Mouse (Mus musculus) embryonic facial prominence, embryonic 14.5 days (tissue): ENCODE results near the gene Sult6b2. TPM values are rescaled to one million over a fixed set of nuclear protein-coding genes. Genes with fewer than 3 reads are reported as not detected.

Experiments
- ATAC-seq: fragments of 200-750 bp; cut with Nextera tagmentation; 2 replicates; pipeline ENCODE4 v1.8.0; 2017; ENCODE audit warnings: low read depth, moderate number of reproducible peaks, moderate TSS enrichment
- DNase-seq: peaks from one replicate; pipeline ENCODE4 v3.0.0-alpha.2; 2015; ENCODE audit warnings: low spot score
- H3K27ac ChIP-seq: fragments of 300-500 bp; sonication (generic); replicated peaks from 2 replicates; pipeline ENCODE4 v1.5.1; 2014; ENCODE audit warnings: low read depth, mild to moderate bottlenecking, low read length, moderate library complexity
- H3K27me3 ChIP-seq: fragments of 300-500 bp; sonication (generic); replicated peaks from 2 replicates; pipeline ENCODE4 v1.6.1; 2014; ENCODE audit warnings: low read length; ENCODE audit not compliant: control insufficient read depth, insufficient read depth
- H3K36me3 ChIP-seq: fragments of 300-500 bp; sonication (generic); 2 replicates; pipeline ENCODE4 v1.6.1; 2014; ENCODE audit warnings: low read length, mixed read lengths; ENCODE audit not compliant: control insufficient read depth, insufficient read depth
- H3K4me1 ChIP-seq: fragments of 300-500 bp; sonication (generic); 2 replicates; pipeline ENCODE4 v1.6.1; 2014; ENCODE audit warnings: antibody characterized with exemption, low read length; ENCODE audit not compliant: control insufficient read depth, insufficient read depth
- H3K4me2 ChIP-seq: fragments of 300-500 bp; sonication (generic); 2 replicates; pipeline ENCODE4 v1.6.1; 2014; ENCODE audit warnings: low read depth, mild to moderate bottlenecking, low read length, moderate library complexity, mixed read lengths
- H3K4me3 ChIP-seq: fragments of 300-500 bp; sonication (generic); 2 replicates; pipeline ENCODE4 v1.5.1; 2014; ENCODE audit warnings: low read depth, mild to moderate bottlenecking, low read length
- H3K9ac ChIP-seq: fragments of 300-500 bp; sonication (generic); 2 replicates; pipeline ENCODE4 v1.6.1; 2014; ENCODE audit warnings: low read depth, mild to moderate bottlenecking, low read length, moderate library complexity, mixed read lengths
- H3K9me3 ChIP-seq: fragments of 300-500 bp; sonication (generic); 2 replicates; pipeline ENCODE4 v1.6.1; 2016; ENCODE audit warnings: low read length; ENCODE audit not compliant: control insufficient read depth
- WGBS: fragments of 180-500 bp; shearing (Covaris S2); extraction: QIAGEN DNeasy Blood & Tissue Kit; methylation state at CpG from one replicate; pipeline ENCODE4 v1.1.7; 2014; 5-methylcytosine and 5-hydroxymethylcytosine counted together
- polyA plus RNA-seq: library from polyadenylated mRNA; unstranded; fragments of >200 nt; fragmentation: Nextera tagmentation; extraction: Ambion mirVana; gene quantifications from 2 replicates; pipeline ENCODE4 v1.2.1, GENCODE M21; 2014

The Sult6b2 gene
- polyA plus RNA-seq: not detected in 2 replicates

DNA sequence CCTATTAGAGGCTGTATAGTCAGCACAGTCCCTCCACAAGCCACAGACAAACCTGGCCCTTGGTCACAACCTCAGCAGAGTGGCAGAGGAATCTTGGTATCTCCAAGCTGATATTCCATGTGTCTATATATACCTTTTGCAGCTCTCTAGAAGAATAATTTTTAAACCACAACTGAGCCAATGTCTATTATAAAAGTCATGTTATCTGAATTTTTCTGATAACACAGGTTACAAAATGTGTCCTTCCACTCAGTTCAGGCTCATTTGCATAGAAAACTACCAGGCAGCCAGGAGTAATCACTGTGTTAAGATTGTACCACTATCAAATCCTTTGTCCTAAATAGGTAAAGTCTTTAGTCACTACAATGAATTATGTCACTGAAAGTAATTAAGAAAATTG is at the start of gene Sult6b2:
Gene Sult6b2 (minus strand): TSS at position 101 of the 400 bp plus-strand sequence.
- H3K4me2 ChIP-seq: no peak within 1 kb of the TSS
- H3K4me3 ChIP-seq: no peak within 1 kb of the TSS
- H3K4me1 ChIP-seq: peaks cover 10% of the 10 kb centered on the region
- ATAC-seq (no peak), DNase-seq (no peak)
- no peaks in the 10 kb centered on the region for H3K9me3 ChIP-seq
- no peaks in the 10 kb centered on the region for H3K27me3 ChIP-seq
- no peaks in the 10 kb centered on the region for H3K36me3 ChIP-seq
- no peak within 1 kb of the TSS for H3K27ac ChIP-seq
- H3K9ac ChIP-seq: no peak within 1 kb of the TSS

- H3K9me3 ChIP-seq: no peaks in the 10 kb centered on the region
- no peak overlapping the region for H3K27ac ChIP-seq
- no peaks in the 10 kb centered on the region for H3K36me3 ChIP-seq
- DNase-seq (no peak), ATAC-seq (no peak)
- no peak overlapping the region for H3K9ac ChIP-seq
- no peaks in the 10 kb centered on the region for H3K27me3 ChIP-seq
- peaks cover 2% of the 10 kb centered on the region; the same call in 1 of the 2 replicates for H3K4me1 ChIP-seq
- WGBS: 75% methylated on average over 6 of the region's 6 CpGs
- no peak overlapping the region for H3K4me2 ChIP-seq
- H3K4me3 ChIP-seq: no peak overlapping the region
Observed at GRCm38 (mm10) chr6:142852419-142853377, 48.4 kb upstream of the Sult6b2 start.

GRCm38 (mm10) chr6:142850436-142850835 is 46.1 kb upstream of the Sult6b2 start:
- Histone ChIP-seq H3K4me3 (no peak overlapping the region), H3K9ac (no peak overlapping the region), H3K36me3 (no peaks in the 10 kb centered on the region), H3K27me3 (no peaks in the 10 kb centered on the region), H3K9me3 (no peaks in the 10 kb centered on the region), H3K4me2 (no peak overlapping the region), H3K27ac (no peak overlapping the region), H3K4me1 (no peaks in the 10 kb centered on the region)
- ATAC-seq (no peak), DNase-seq (no peak)
- WGBS: 80% methylated on average over 8 of the region's 8 CpGs

DNA sequence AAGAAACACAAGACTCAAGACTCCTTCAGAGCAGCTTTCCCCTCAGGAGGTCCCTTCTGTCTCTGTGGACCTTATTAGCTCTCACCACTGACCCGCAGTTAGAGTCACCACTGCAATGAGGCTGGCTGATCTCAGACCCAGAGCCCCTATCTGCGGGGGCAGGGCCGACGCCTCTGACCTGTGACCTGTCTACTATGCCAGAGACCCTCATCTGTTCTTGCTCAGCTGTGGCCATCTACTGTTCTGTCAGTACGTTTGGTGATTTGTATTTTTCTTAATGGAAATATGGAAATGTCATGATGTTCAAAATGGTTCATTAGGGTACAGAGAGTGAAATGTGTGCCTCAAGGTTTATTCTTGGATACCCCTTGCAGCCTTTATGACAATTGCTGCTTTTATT is 45.0 kb upstream of the Sult6b2 start:
- H3K27ac ChIP-seq: no peak overlapping the region
- H3K36me3 ChIP-seq: no peaks in the 10 kb centered on the region
- no peak overlapping the region for H3K9ac ChIP-seq
- no peak overlapping the region for H3K4me2 ChIP-seq
- DNase-seq: no peak
- H3K9me3 ChIP-seq: no peaks in the 10 kb centered on the region
- ATAC-seq: no peak
- H3K27me3 ChIP-seq: no peaks in the 10 kb centered on the region
- no peak overlapping the region for H3K4me3 ChIP-seq
- no peaks in the 10 kb centered on the region for H3K4me1 ChIP-seq
- 50% methylated on average over 5 of the region's 5 CpGs for WGBS

- Histone ChIP-seq H3K27me3 (no peaks in the 10 kb centered on the region), H3K4me2 (no peak overlapping the region), H3K4me1 (no peaks in the 10 kb centered on the region), H3K4me3 (no peak overlapping the region), H3K27ac (no peak overlapping the region), H3K9me3 (no peaks in the 10 kb centered on the region), H3K36me3 (no peaks in the 10 kb centered on the region), H3K9ac (no peak overlapping the region)
- DNase-seq: no peak
- WGBS: 82% methylated on average over 8 of the region's 8 CpGs
- no peak for ATAC-seq
Observed at GRCm38 (mm10) chr6:142847914-142848674, 43.8 kb upstream of the Sult6b2 start.

DNA sequence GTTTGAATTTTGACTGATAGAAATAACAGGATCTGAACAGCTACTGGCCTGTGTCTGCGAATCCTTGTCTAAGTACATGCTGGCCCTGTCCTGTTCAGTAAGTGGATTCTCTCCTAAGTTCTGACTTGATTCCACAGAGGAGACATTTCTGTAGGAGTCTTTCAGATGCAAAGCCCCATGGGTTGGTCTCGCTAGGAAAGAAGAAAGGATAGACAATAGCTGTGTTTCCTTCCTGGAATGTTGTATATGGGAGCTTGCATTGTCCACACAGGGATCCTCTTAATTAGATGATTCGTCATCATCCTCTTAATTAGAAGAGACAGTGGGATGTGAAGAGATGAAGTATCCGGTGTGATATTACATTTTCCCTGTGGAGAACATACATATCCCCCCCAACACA is 42.6 kb upstream of the Sult6b2 start:
- ATAC-seq (no peak), DNase-seq (no peak)
- Histone ChIP-seq H3K4me2 (no peak overlapping the region), H3K27me3 (no peaks in the 10 kb centered on the region), H3K9me3 (no peaks in the 10 kb centered on the region), H3K4me3 (no peak overlapping the region), H3K27ac (no peak overlapping the region), H3K36me3 (no peaks in the 10 kb centered on the region), H3K9ac (no peak overlapping the region), H3K4me1 (no peaks in the 10 kb centered on the region)
- 86% methylated on average over 4 of the region's 4 CpGs for WGBS

- Histone ChIP-seq H3K4me3 (no peak overlapping the region), H3K9me3 (no peaks in the 10 kb centered on the region), H3K27ac (no peak overlapping the region), H3K4me1 (no peaks in the 10 kb centered on the region), H3K36me3 (no peaks in the 10 kb centered on the region), H3K27me3 (no peaks in the 10 kb centered on the region), H3K4me2 (no peak overlapping the region), H3K9ac (no peak overlapping the region)
- DNase-seq: no peak
- WGBS: 86% methylated on average over 4 of the region's 4 CpGs
- no peak for ATAC-seq
Observed at GRCm38 (mm10) chr6:142845066-142845465, 40.8 kb upstream of the Sult6b2 start.

GRCm38 (mm10) chr6:142844061-142844460 is 39.8 kb upstream of the Sult6b2 start:
- H3K4me3 ChIP-seq: no peak overlapping the region
- H3K27me3 ChIP-seq: no peaks in the 10 kb centered on the region
- H3K9me3 ChIP-seq: no peaks in the 10 kb centered on the region
- H3K4me2 ChIP-seq: no peak overlapping the region
- ATAC-seq (no peak), DNase-seq (no peak)
- H3K36me3 ChIP-seq: no peaks in the 10 kb centered on the region
- 77% methylated on average over 4 of the region's 4 CpGs for WGBS
- no peak overlapping the region for H3K9ac ChIP-seq
- H3K4me1 ChIP-seq: no peaks in the 10 kb centered on the region
- H3K27ac ChIP-seq: no peak overlapping the region
